9 mouse cellular contexts compared by ENCODE assay signal in the genomic region with DNA sequence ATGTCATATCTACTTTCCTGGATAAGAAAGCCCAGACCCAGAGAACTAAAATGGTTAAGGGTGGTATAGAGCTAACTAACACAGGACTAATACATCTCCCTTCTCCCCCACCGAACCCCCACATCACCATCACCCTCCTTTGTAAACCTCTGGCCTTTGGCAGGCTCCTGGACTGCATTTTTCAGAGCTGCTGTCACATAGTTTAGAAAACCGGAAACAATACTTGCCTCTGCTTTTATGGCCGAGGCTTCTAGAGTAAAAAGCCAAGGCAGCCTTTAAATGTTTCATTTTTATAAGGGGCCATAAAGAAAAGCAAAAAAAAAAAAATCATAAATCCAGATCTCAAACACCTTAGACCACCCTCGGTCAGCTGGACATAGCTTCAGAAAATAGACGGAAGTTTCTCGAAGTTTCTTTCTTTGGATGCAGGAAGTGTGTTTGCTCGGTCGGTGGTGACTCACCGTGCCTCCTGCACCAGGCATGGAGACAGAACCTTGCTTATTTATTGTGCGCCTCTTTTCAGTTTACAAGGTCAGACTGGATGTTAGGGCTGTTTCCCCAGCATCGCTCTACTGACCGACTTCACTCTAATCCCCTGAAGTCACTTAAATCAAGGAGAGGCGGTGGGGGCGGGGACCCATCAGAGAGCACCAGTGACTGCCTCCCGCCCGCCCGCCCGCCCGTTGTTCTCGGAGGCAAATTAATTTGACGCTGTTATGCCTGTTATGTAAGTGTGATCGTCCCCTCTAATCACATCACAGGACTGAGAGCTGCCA.
DNase-seq lines count a peak whose midpoint lies in the region; ATAC-seq and TF ChIP-seq lines count a peak whose summit lies in the region.
"Had no signal": no experiment of that assay in that cellular context is flagged by ENCODE, and none has a peak within 500 bp of the region (broad histone marks: within the 10 kb centered on the region; RNA-seq: fewer than 3 reads in every experiment).

No protein-coding gene starts in this region.

- peak overlapping the region; percentile 61 for H3K4me2 ChIP-seq in intestine, embryonic 14.5 days (ENCODE audit: low read length)

- DNase-seq in frontal cortex, postnatal 10 days (ENCODE audit: low spot score in 2 of 2), result no peak
- DNase-seq in gastrocnemius, postnatal 36 days, result peak; percentile 53 to 58
- peak; percentile 61 for DNase-seq in intestine, embryonic 14.5 days (ENCODE audit: low spot score)
- DNase-seq in left cerebral cortex, postnatal 36 days (ENCODE audit: low spot score in 2 of 2), result peak; percentile 35 to 49

- H3K9me3 ChIP-seq in intestine, embryonic 14.5 days (ENCODE audit: control insufficient read depth, low read length), result no peaks in the 10 kb centered on the region

- TF ChIP-seq POLR2A in cortical plate, adult 2 months (IDR thresholded peaks at IDR 0.05; ENCODE audit: extremely low read depth, insufficient read depth, low read length), result no peak
- TF ChIP-seq POLR2A in small intestine, adult 2 months (IDR thresholded peaks at IDR 0.05; ENCODE audit: low read depth, low read length), result no peak

- intact Hi-C loops in gastrocnemius, postnatal 36 days (cut with DNase I), result no loop called here
- intact Hi-C loops in left cerebral cortex, postnatal 36 days (cut with DNase I), result loop anchor here (10.0 kb wide), 1 partner anchor 170 kb away; no protein-coding TSS in a partner anchor

- peak overlapping the region; percentile 25 for H3K4me3 ChIP-seq in cortical plate, adult 2 months (ENCODE audit: insufficient read depth, low read length)
- H3K4me3 ChIP-seq in intestine, embryonic 14.5 days (ENCODE audit: low read depth, low read length), result peak overlapping the region; percentile 29
- H3K4me3 ChIP-seq in small intestine, adult 2 months (ENCODE audit: low read depth, low read length), result peak overlapping the region; percentile 52

- no peaks in the 10 kb centered on the region for H3K36me3 ChIP-seq in intestine, embryonic 14.5 days (ENCODE audit: control insufficient read depth, insufficient read depth, low read length)
- no peaks in the 10 kb centered on the region for H3K36me3 ChIP-seq in small intestine, adult 2 months (ENCODE audit: control insufficient read depth, insufficient read depth, low read length)

- TF ChIP-seq CTCF in cortical plate, adult 2 months (IDR thresholded peaks at IDR 0.05; ENCODE audit: extremely low read depth, insufficient read depth, low read length), result no peak
- TF ChIP-seq CTCF in small intestine, adult 2 months (IDR thresholded peaks at IDR 0.05; ENCODE audit: extremely low read depth, insufficient read length, insufficient replicate concordance, low read depth, low read length), result no peak

- H3K27me3 ChIP-seq in intestine, embryonic 14.5 days (replicated peaks; ENCODE audit: control insufficient read depth, insufficient read depth, low read length), result no peaks in the 10 kb centered on the region
- peaks cover 3% of the 10 kb centered on the region; the same call in 1 of the 2 replicates for H3K27me3 ChIP-seq in small intestine, adult 2 months (ENCODE audit: control insufficient read depth, insufficient read depth, low read length)

- H3K4me1 ChIP-seq in cortical plate, adult 2 months (ENCODE audit: control insufficient read depth, insufficient read depth, low read length), result peaks cover 3% of the 10 kb centered on the region; the same call in 1 of the 2 replicates
- peaks cover 7% of the 10 kb centered on the region; the same call in 1 of the 2 replicates for H3K4me1 ChIP-seq in intestine, embryonic 14.5 days (replicated peaks; ENCODE audit: control insufficient read depth, insufficient read depth, low read length)
- peaks cover 2% of the 10 kb centered on the region; the same call in 1 of the 2 replicates for H3K4me1 ChIP-seq in small intestine, adult 2 months (ENCODE audit: control insufficient read depth, insufficient read depth, insufficient read length, low read length)

- WGBS in intestine, embryonic 14.5 days, result 1% methylated on average over 22 of the region's 22 CpGs
- 4% methylated on average over 22 of the region's 22 CpGs for WGBS in small intestine, adult 2 months

- H3K9ac ChIP-seq in intestine, embryonic 14.5 days (ENCODE audit: low read length), result 0 out of 2 replicates have a peak overlapping the region, but pooled peaks have one; percentile 10

- ATAC-seq in frontal cortex, adult (ENCODE audit: low TSS enrichment), result peak; percentile 72
- ATAC-seq in intestine, embryonic 14.5 days (replicated peaks; ENCODE audit: low FRiP score, low TSS enrichment, low read depth), result peak; percentile 53
- ATAC-seq in megakaryocyte-erythroid progenitor cell, adult 5-6 weeks (replicated peaks; ENCODE audit: low FRiP score, low TSS enrichment, poor library complexity, severe bottlenecking), result 0 out of 2 replicates have a peak, but pooled peaks have one; percentile 37

- H3K27ac ChIP-seq in cortical plate, adult 2 months (ENCODE audit: insufficient read depth, low read length), result no peak overlapping the region
- no peak overlapping the region for H3K27ac ChIP-seq in intestine, embryonic 14.5 days (ENCODE audit: low read depth)
- H3K27ac ChIP-seq in small intestine, adult 2 months (ENCODE audit: insufficient read depth, low read depth, low read length), result peak overlapping the region; percentile 19; the same call in 1 of the 2 replicates
- H3K27ac ChIP-seq: macrophage had no signal

Comparison
In these comparisons a context has a peak if more than half of its experiments do, and no peak if none do; other contexts are left out.
1. DNase-seq: peak in gastrocnemius, postnatal 36 days (2 of 2), intestine, embryonic 14.5 days (single experiment) and left cerebral cortex, postnatal 36 days (2 of 2); none in frontal cortex, postnatal 10 days (0 of 2).
2. Peak in every context shown above with its lines, with median percentiles within 50 percentile points of each other: ATAC-seq and H3K4me3 ChIP-seq.